Mouse (Mus musculus) embryonic facial prominence, embryonic 15.5 days (tissue): Measurements from ENCODE around the gene Hmox2. TPM values are rescaled to one million over a fixed set of nuclear protein-coding genes. Genes with fewer than 3 reads are reported as not detected.
A peak's percentile ranks its signal among the peaks of the same experiment; 100 is the strongest.
"Not testable (repeated sequence)": the region's sequence is repeated elsewhere in the genome, so short reads cannot be mapped to it uniquely, and the experiment has no call there.

Experiments used
- ATAC-seq: fragments of 200-750 bp; cut with Nextera tagmentation; 2 replicates; pipeline ENCODE4 v1.8.0; 2017; ENCODE audit warnings: low read depth, moderate TSS enrichment; ENCODE audit not compliant: insufficient number of reproducible peaks, low FRiP score, low TSS enrichment
- H3K27ac ChIP-seq: fragments of 300-500 bp; sonication (generic); replicated peaks from 2 replicates; pipeline ENCODE4 v1.5.1; 2015; ENCODE audit warnings: mild to moderate bottlenecking, inconsistent platforms
- H3K27me3 ChIP-seq: fragments of 300-500 bp; sonication (generic); 2 replicates; pipeline ENCODE4 v1.6.1; 2015; ENCODE audit warnings: inconsistent platforms
- H3K36me3 ChIP-seq: fragments of 300-500 bp; sonication (generic); 2 replicates; pipeline ENCODE4 v1.6.1; 2015; ENCODE audit warnings: mild to moderate bottlenecking, inconsistent platforms
- H3K4me1 ChIP-seq: fragments of 300-500 bp; sonication (generic); 2 replicates; pipeline ENCODE4 v1.6.1; 2015; ENCODE audit warnings: inconsistent platforms
- H3K4me2 ChIP-seq: fragments of 300-500 bp; sonication (generic); replicated peaks from 2 replicates; pipeline ENCODE4 v1.6.1; 2015; ENCODE audit warnings: mild to moderate bottlenecking, inconsistent platforms
- H3K4me3 ChIP-seq: fragments of 300-500 bp; sonication (generic); replicated peaks from 2 replicates; pipeline ENCODE4 v1.5.1; 2015; ENCODE audit warnings: mild to moderate bottlenecking, inconsistent platforms
- H3K9ac ChIP-seq: fragments of 300-500 bp; sonication (generic); 2 replicates; pipeline ENCODE4 v1.6.1; 2015; ENCODE audit warnings: inconsistent platforms
- H3K9me3 ChIP-seq: fragments of 300-500 bp; sonication (generic); replicated peaks from 2 replicates; pipeline ENCODE4 v1.6.1; 2016; ENCODE audit warnings: inconsistent platforms
- WGBS: fragments of 180-500 bp; shearing (Covaris S2); methylation state at CpG from one replicate; pipeline ENCODE4 v1.1.7; 2015; 5-methylcytosine and 5-hydroxymethylcytosine counted together
- polyA plus RNA-seq: library from polyadenylated mRNA; unstranded; fragments of >200 nt; fragmentation: Nextera tagmentation; extraction: Ambion mirVana; gene quantifications from 2 replicates; pipeline ENCODE4 v1.2.1, GENCODE M21; 2015

Gene Hmox2
- polyA plus RNA-seq, 1 experiment from 2014 or later: 101 TPM

- WGBS: under 1% methylated on average over 40 of the region's 40 CpGs
These were observed 467 bp downstream of the Hmox2 start for GRCm38 (mm10) chr16:4726528-4727128.

GRCm38 (mm10) chr16:4727526-4727925 lies 1.4 kb downstream of the Hmox2 start:
- H3K4me2 ChIP-seq: peak overlapping the region; percentile 77; the same call in 1 of the 2 replicates
- WGBS: 85% methylated on average over 1 of the region's 1 CpGs

More at GRCm38 (mm10) chr16:4726528-4727128, 467 bp downstream of the Hmox2 start:
- Histone ChIP-seq H3K4me3 (peak overlapping the region; percentile 96), H3K27ac (peak overlapping the region; percentile 86), H3K36me3 (no peaks in the 10 kb centered on the region), H3K4me1 (0 out of 2 replicates have a peak, but pooled peaks cover 11% of the 10 kb centered on the region), H3K9ac (peak overlapping the region; percentile 91), H3K9me3 (no peaks in the 10 kb centered on the region), H3K4me2 (peak overlapping the region; percentile 77), H3K27me3 (no peaks in the 10 kb centered on the region)
- ATAC-seq: peak; percentile 35

DNA sequence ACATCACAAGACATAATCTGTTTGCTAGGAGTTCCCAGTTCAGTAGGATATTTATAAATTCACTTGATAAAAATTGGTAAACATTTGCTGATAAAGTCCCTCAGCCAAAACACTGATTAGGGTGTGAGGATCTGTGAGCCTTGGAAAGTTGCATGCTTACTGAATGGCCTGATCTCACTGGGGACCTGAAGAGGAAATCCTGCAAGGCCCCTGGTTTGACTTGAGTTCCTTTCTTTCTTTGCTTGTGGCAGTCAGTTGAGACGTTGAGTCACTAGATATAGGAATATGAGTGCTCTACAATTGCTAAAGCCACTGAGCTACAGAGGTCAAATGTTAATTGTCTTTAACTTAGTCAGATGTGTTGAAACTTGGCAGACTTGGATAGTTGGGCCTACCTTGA lies 1.8 kb downstream of the Hmox2 start:
- 21% methylated on average over 1 of the region's 1 CpGs for WGBS
- ATAC-seq: no peak
- Histone ChIP-seq H3K36me3 (no peaks in the 10 kb centered on the region), H3K9ac (no peak overlapping the region), H3K4me3 (no peak overlapping the region), H3K9me3 (no peaks in the 10 kb centered on the region), H3K27ac (no peak overlapping the region), H3K4me1 (0 out of 2 replicates have a peak, but pooled peaks cover 11% of the 10 kb centered on the region), H3K4me2 (no peak overlapping the region), H3K27me3 (no peaks in the 10 kb centered on the region)

More at GRCm38 (mm10) chr16:4727526-4727925, 1.4 kb downstream of the Hmox2 start:
- Histone ChIP-seq H3K4me3 (peak overlapping the region; percentile 96), H3K27ac (no peak overlapping the region), H3K36me3 (no peaks in the 10 kb centered on the region), H3K4me1 (0 out of 2 replicates have a peak, but pooled peaks cover 11% of the 10 kb centered on the region), H3K9me3 (no peaks in the 10 kb centered on the region), H3K27me3 (no peaks in the 10 kb centered on the region), H3K9ac (no peak overlapping the region)
- no peak for ATAC-seq

DNA sequence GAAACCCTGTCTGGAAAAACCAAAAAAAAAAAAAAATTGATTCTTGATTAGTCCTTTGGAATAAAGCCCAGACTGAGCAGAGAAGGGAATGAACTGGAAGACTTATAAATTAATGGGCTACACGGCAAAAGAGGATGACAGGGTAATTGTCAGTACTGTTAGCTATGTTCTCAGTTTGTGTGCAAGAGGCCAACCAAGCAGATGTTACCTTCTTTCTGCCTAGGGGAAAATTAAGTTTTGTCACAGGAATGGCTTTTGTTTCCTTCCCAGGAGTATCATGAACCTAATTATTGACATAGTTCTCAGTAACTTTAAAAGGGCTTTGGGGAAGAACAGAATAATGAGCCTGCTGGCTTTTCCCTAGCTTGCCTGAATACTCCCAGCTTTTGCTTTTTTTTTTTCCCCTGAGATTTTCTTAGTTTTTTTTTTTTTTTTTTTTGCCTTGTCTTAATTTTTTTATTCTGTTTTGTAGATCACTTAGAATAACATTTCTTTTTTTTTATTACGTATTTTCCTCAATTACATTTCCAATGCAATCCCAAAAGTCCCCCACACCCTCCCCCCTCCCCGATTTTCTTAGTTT lies 4.7 kb downstream of the Hmox2 start:
- H3K36me3 ChIP-seq: peaks cover 5% of the 10 kb centered on the region; the same call in 1 of the 2 replicates
- no peak overlapping the region for H3K27ac ChIP-seq
- no peaks in the 10 kb centered on the region for H3K9me3 ChIP-seq
- H3K4me3 ChIP-seq: no peak overlapping the region
- 65% methylated on average over 3 of the region's 3 CpGs for WGBS
- 0 out of 2 replicates have a peak, but pooled peaks cover 11% of the 10 kb centered on the region for H3K4me1 ChIP-seq
- H3K4me2 ChIP-seq: no peak overlapping the region
- H3K27me3 ChIP-seq: no peaks in the 10 kb centered on the region
- no peak for ATAC-seq
- no peak overlapping the region for H3K9ac ChIP-seq

GRCm38 (mm10) chr16:4736262-4736661 lies 10.1 kb downstream of the Hmox2 start:
- WGBS: 77% methylated on average over 2 of the region's 2 CpGs
- no peaks in the 10 kb centered on the region; the same call in 1 of the 2 replicates for H3K4me1 ChIP-seq
- ATAC-seq: peak; percentile 34; the same call in 1 of the 2 replicates

GRCm38 (mm10) chr16:4739994-4740393 lies 13.8 kb downstream of the Hmox2 start:
- Histone ChIP-seq H3K9ac (no peak overlapping the region), H3K36me3 (peaks cover 12% of the 10 kb centered on the region), H3K27ac (no peak overlapping the region), H3K4me1 (no peaks in the 10 kb centered on the region; the same call in 1 of the 2 replicates), H3K9me3 (no peaks in the 10 kb centered on the region), H3K4me3 (no peak overlapping the region), H3K4me2 (no peak overlapping the region), H3K27me3 (no peaks in the 10 kb centered on the region)
- 79% methylated on average over 2 of the region's 2 CpGs for WGBS
- no peak for ATAC-seq

More at GRCm38 (mm10) chr16:4736262-4736661, 10.1 kb downstream of the Hmox2 start:
- no peaks in the 10 kb centered on the region for H3K9me3 ChIP-seq
- H3K27me3 ChIP-seq: no peaks in the 10 kb centered on the region
- H3K9ac ChIP-seq: no peak overlapping the region
- H3K36me3 ChIP-seq: peaks cover 5% of the 10 kb centered on the region; the same call in 1 of the 2 replicates
- no peak overlapping the region for H3K4me3 ChIP-seq
- no peak overlapping the region for H3K4me2 ChIP-seq
- no peak overlapping the region for H3K27ac ChIP-seq

DNA sequence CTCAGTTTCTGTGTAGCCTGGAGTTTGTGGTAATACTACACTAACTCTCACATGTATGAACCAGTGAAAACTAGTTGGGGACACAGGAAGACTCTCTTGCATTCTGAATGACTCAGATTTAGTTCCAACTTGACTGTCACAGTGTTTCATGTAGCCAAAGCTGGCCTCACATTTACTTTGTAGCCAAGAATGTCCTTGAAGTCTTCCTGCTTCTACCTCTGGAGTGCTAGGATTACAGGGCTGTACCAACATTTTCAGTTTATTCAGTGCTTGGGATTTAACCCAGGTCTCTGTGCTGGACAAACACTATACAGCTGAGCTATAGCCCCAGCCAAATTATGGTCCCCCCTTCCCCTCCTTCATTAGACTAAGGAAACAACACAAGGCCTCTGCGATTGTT lies 16.0 kb downstream of the Hmox2 start:
- Histone ChIP-seq H3K36me3 (peaks cover 7% of the 10 kb centered on the region; the same call in 1 of the 2 replicates), H3K4me1 (no peaks in the 10 kb centered on the region), H3K9me3 (no peaks in the 10 kb centered on the region), H3K27me3 (no peaks in the 10 kb centered on the region), H3K4me3 (no peak overlapping the region), H3K27ac (no peak overlapping the region), H3K9ac (no peak overlapping the region), H3K4me2 (no peak overlapping the region)
- 100% methylated on average over 1 of the region's 1 CpGs for WGBS
- no peak for ATAC-seq

DNA sequence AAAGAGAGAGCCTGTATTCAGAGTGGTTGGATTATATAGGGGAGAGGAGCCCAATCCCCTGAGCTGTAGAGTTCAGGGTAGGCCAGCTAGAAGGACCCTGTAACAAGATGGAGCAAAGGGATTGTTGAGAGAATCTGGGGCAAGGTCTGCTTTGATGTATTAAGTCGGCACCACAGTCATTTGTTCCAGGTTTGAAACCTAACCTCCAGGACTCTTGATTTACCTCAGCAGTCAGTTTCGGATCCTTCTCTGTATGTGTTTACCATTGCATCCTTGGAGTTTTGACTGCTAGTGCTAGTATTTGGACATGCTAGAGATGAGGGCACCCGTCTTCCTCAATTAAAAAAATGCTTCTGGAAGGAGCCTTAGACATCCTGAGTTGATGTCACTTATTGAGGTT lies 26.0 kb downstream of the Hmox2 start:
- H3K4me3 ChIP-seq: no peak overlapping the region
- H3K27me3 ChIP-seq: no peaks in the 10 kb centered on the region
- no peaks in the 10 kb centered on the region for H3K36me3 ChIP-seq
- no peak overlapping the region for H3K4me2 ChIP-seq
- 0 out of 2 replicates have a peak, but pooled peaks cover 6% of the 10 kb centered on the region for H3K4me1 ChIP-seq
- no peak overlapping the region for H3K27ac ChIP-seq
- no peak overlapping the region for H3K9ac ChIP-seq
- WGBS: 86% methylated on average over 3 of the region's 3 CpGs
- no peak for ATAC-seq
- H3K9me3 ChIP-seq: no peaks in the 10 kb centered on the region

- no peak for ATAC-seq
- no peaks in the 10 kb centered on the region for H3K27me3 ChIP-seq
- no peak overlapping the region for H3K4me3 ChIP-seq
- H3K9ac ChIP-seq: no peak overlapping the region
- H3K9me3 ChIP-seq: no peaks in the 10 kb centered on the region
- no peak overlapping the region for H3K4me2 ChIP-seq
- H3K36me3 ChIP-seq: no peaks in the 10 kb centered on the region
- no peak overlapping the region for H3K27ac ChIP-seq
- 0 out of 2 replicates have a peak, but pooled peaks cover 6% of the 10 kb centered on the region for H3K4me1 ChIP-seq
- 88% methylated on average over 3 of the region's 3 CpGs for WGBS
These were observed 27.9 kb downstream of the Hmox2 start for GRCm38 (mm10) chr16:4754045-4754444.

- H3K4me3 ChIP-seq: peak overlapping the region; percentile 40
- ATAC-seq: peak; percentile 76
- H3K27ac ChIP-seq: peak overlapping the region; percentile 71
- H3K9me3 ChIP-seq, H3K36me3 ChIP-seq, H3K4me1 ChIP-seq, H3K27me3 ChIP-seq: not testable (repeated sequence)
- peak overlapping the region; percentile 9; the same call in 1 of the 2 replicates for H3K9ac ChIP-seq
- H3K4me2 ChIP-seq: peak overlapping the region; percentile 38
- WGBS: 1% methylated on average over 38 of the region's 42 CpGs
These were observed 30.6 kb downstream of the Hmox2 start for GRCm38 (mm10) chr16:4756660-4757335.

GRCm38 (mm10) chr16:4762437-4762836 lies 36.3 kb downstream of the Hmox2 start:
- H3K9ac ChIP-seq: no peak overlapping the region
- no peaks in the 10 kb centered on the region for H3K27me3 ChIP-seq
- no peak overlapping the region for H3K4me2 ChIP-seq
- H3K4me1 ChIP-seq: no peaks in the 10 kb centered on the region
- no peak overlapping the region for H3K27ac ChIP-seq
- no peaks in the 10 kb centered on the region for H3K9me3 ChIP-seq
- ATAC-seq: no peak
- H3K4me3 ChIP-seq: no peak overlapping the region
- peaks cover 40% of the 10 kb centered on the region for H3K36me3 ChIP-seq
- 92% methylated on average over 4 of the region's 4 CpGs for WGBS
